Mouse (Mus musculus): ENCODE measurements around the gene Mnd1.

The Mnd1 gene

DNA sequence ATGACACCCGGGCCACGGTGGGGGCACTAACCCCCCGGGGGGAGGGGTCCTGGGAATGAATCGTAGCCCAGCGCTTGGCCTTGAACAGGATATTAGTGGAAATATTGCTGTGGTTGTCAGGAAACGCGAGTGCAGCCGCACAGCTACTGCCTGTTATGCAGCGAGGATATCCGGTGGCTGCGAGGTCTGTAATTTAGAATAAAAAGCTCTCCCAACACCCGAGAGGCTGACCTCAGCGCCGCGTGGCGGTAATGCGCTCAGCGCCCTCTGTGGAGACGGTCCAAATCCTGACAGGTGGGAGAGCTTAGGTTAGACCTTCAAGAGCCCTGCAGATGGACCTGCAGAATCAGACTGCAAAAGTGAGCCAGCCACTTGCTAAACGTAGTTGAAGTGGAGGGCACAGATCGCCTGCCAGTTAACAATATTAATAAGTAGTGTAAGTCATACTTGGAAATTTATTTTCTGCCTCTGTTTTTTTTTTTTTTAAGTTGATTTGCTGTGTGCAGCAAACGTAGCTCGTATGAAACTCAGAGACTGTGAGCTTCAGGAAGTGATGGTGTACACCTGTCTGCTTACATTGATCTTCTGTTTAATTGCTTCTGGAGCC lies 115.0 kb downstream of the Mnd1 start:
- DNase-seq, result no peak

DNA sequence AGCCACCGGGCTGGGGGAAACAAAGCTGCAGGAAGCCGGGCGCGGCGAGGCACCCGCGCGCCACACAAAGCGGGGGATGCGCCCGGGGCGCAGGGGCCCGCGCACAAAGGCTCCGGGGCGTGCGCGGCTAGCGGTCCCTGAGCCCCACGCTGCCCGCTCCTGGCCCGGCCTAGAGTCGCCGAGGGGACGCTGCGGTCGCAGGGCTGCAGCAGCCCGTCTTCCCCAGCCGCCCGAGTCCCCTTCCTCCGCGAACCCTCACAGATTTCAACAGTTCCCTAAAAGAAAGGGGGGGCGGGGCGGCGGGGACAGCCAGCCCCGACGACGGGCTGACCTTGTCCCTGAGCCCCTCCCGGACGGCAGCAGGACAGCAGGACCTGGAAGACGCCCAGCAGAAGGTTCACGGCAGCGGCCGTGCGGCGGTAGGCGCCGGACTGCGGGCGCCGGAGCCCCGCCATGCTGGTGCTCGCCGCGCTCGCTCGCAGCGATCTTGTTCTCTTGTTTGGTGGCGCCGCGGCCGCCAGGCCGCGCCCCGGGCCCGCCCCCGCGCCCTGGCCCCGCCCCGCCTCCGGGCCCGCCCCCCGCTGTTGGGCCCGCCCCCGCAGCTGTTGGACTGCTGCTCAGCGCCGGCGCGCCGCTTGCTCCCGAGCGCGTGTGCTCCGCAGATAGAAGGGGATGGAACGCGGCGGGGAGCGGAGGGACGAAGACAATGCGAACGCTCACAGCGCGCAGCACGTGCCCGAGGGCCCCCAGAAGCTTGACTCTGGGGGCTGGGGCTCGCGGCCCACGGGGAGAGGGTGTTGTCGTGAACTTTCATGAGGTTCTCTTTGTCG lies 115.7 kb downstream of the Mnd1 start, which contains the start of gene Tmem131l:
Tmem131l (minus strand) TSS at position 530 of the 830 bp plus-strand sequence.
- DNase-seq, result peak; percentile 71

DNA sequence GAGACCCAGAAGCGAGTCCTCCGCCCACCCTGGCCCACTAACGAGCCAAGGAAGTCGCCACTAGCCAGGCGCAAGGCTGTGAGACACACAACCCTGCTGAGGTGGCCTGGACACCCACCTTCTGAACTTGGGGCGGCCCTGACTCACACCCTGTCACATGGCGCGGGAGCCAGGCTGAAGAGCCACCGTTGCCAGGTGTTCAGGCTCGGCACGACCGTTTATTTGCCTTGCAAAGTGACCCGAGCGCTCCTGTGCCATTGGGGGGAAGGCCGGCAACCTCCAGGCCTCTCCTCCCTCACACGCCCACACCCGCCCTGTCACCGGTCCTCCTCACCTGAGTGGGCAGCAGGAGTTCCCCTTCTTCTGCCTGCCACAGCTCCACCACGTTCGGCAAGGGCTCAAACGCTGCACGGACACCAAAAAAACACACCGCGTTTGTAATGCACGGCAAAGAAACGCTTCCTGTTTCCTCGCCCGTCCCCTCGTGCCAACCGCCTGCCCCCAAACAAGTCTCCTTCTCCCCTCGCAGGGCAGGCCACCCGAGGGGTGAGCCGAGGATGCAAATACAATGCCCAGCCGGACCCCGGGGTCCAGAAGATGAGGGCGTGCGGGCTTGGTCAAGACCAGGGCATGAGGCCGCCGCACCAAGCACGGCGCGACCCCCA lies 116.5 kb downstream of the Mnd1 start:
- peak; percentile 64 for DNase-seq

DNA sequence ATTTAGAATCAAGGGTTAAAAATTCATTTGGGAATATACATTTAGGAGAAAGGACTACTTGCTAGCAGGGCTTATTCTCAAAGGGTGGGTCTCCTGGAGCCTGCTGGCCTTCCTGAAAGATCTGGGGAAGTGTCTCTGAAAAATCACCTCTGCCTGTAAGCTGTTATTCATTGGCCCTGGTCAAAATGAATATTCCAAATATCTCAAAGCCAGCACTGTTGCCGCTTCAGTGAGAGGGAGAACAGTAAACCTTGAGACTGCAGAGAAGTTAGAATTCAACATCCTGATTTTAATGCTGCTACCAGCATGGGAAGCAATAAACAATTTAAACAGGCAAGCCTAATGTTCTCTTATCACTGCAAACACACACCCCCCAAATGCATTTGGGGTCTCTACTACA lies 117.5 kb downstream of the Mnd1 start:
- DNase-seq, result no peak

Data from kidney, adult 9 months (tissue).